Mouse (Mus musculus) gonadal fat pad, adult 2 months (tissue): Measurements from ENCODE around the gene Eng. TPM values are rescaled to one million over a fixed set of nuclear protein-coding genes. Genes with fewer than 3 reads are reported as not detected.

Experiments
- polyA plus RNA-seq: library from polyadenylated mRNA; depleted of rRNA; stranded (reverse); fragments of >200 nt; gene quantifications from 2 replicates; pipeline ENCODE4 v1.2.3, GENCODE M21; 2012; rRNA removed

Eng gene
- polyA plus RNA-seq, 1 experiment, result 109 TPM

Other genes starting within 250 kb of the Eng start
- 5.2 and 5.3 TPM in 2 replicates for gene Naif1, start 196.1 kb upstream of the Eng start, polyA plus RNA-seq
- 29.4 and 39.5 TPM in 2 replicates for gene Slc25a25, start 195.2 kb upstream of the Eng start, polyA plus RNA-seq
- gene Fam102a, start 111.3 kb upstream of the Eng start, polyA plus RNA-seq, result 23.8 and 31.3 TPM in 2 replicates
- gene Dpm2, start 75.7 kb upstream of the Eng start, polyA plus RNA-seq, result 138 and 191 TPM in 2 replicates
- 0.11 and 0.24 TPM in 2 replicates for gene Pip5kl1, start 71.8 kb upstream of the Eng start, polyA plus RNA-seq
- not detected in 2 replicates for gene 9430097D07Rik, start 70.9 kb upstream of the Eng start, polyA plus RNA-seq
- 40.7 and 48.2 TPM in 2 replicates for gene St6galnac4, start 59.5 kb upstream of the Eng start, polyA plus RNA-seq
- gene St6galnac6, start 46.9 kb upstream of the Eng start, polyA plus RNA-seq, result 44.6 and 46.1 TPM in 2 replicates
- 25.9 and 35.2 TPM in 2 replicates for gene Ak1, start 24.8 kb upstream of the Eng start, polyA plus RNA-seq
- gene Fpgs, start 57.5 kb downstream of the Eng start, polyA plus RNA-seq, result 109 and 124 TPM in 2 replicates
- 112 and 115 TPM in 2 replicates for gene Cdk9, start 66.5 kb downstream of the Eng start, polyA plus RNA-seq
- gene Sh2d3c, start 74.5 kb downstream of the Eng start, polyA plus RNA-seq, result 35.5 and 38.0 TPM in 2 replicates
- gene 6330409D20Rik, start 94.4 kb downstream of the Eng start, polyA plus RNA-seq, result not detected in 2 replicates
- 67.5 and 71.1 TPM in 2 replicates for gene Tor2a, start 110.6 kb downstream of the Eng start, polyA plus RNA-seq
- 2.7 and 4.2 TPM in 2 replicates for gene Ttc16, start 129.0 kb downstream of the Eng start, polyA plus RNA-seq
- 5.0 and 7.6 TPM in 2 replicates for gene Ptrh1, start 129.2 kb downstream of the Eng start, polyA plus RNA-seq
- gene Cfap157, start 137.8 kb downstream of the Eng start, polyA plus RNA-seq, result 0.39 and 0.77 TPM in 2 replicates
- gene Stxbp1, start 200.7 kb downstream of the Eng start, polyA plus RNA-seq, result 8.2 and 13.8 TPM in 2 replicates
- gene Fam129b, start 229.5 kb downstream of the Eng start, polyA plus RNA-seq, result 41.8 and 48.6 TPM in 2 replicates